In the genomic region with DNA sequence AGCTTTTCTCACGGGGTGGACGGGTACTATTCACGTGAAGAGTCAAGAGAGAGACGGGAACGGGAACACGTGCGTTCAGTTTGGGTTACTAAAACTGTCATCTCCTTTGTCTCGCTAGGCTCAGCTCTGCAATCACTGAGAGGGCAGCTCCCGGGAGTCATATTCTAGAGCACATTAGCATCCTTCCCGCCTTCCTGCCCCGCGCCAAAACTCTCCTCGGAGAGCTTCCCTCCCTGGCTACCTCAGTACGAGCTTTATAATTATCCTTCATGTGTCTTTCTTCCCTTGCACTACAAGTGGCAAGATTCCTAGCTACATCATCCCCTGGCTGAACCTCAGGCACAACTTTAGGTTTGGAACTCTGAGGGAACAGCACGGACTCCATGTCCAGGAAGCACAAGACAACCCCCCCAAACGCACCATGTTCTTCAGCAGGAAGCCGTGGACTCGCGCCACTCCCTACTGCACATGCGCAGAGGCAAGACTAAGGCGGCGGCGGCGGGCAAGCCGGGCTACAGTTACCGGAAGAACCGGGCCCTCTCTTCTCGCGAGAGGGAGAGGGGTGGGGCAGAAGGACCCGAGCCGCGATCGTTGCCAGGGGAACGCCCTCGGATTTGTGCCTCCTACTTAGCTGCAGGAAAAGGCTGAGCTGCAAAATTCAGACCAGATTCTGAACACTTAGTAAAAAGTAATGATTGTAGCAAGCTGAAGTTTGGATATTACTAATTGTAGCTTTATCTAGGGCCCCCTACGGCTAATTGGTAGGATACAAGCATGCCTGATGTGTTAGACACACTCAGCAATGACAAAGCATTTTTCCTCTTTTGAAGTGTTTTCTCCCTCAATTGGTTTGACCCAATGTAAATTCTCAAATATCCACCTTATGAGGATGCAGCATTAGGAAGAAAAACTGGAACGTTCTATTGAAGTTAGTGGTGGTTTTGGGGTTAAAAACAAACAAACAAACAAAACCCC, we compare ENCODE assay signal across 7 mouse cellular contexts. TPM values are rescaled to one million over a fixed set of nuclear protein-coding genes. Genes with fewer than 3 reads are reported as not detected.
A peak's percentile ranks its signal among the peaks of the same experiment; 100 is the strongest.
DNase-seq lines count a peak whose midpoint lies in the region; ATAC-seq lines count a peak whose summit lies in the region.

A gene (minus strand): TSS at position 519 of the 975 bp plus-strand sequence.
A gene (plus strand): TSS at position 585 of the 975 bp plus-strand sequence.

- H3K36me3 ChIP-seq in intestine, embryonic 16.5 days (ENCODE audit: control insufficient read depth, insufficient read depth, low read length): peaks cover 5% of the 10 kb centered on the region; the same call in 1 of the 2 replicates
- H3K36me3 ChIP-seq in midbrain, embryonic 11.5 days (ENCODE audit: control insufficient read depth, insufficient read depth, low read length): 0 out of 2 replicates have a peak, but pooled peaks cover 4% of the 10 kb centered on the region

- intact Hi-C loops in left cerebral cortex, postnatal 36 days (cut with DNase I): no loop called here

- ATAC-seq in intestine, embryonic 16.5 days: peak; percentile 99
- peak; percentile 98 for ATAC-seq in midbrain, embryonic 11.5 days (ENCODE audit: low FRiP score)

- no peaks in the 10 kb centered on the region for H3K9me3 ChIP-seq in intestine, embryonic 16.5 days (ENCODE audit: control insufficient read depth, low read length)
- H3K9me3 ChIP-seq in midbrain, embryonic 11.5 days (ENCODE audit: control insufficient read depth, low read length): no peaks in the 10 kb centered on the region

- peak within 1 kb of the TSS; percentile 97 for H3K27ac ChIP-seq in intestine, embryonic 16.5 days (ENCODE audit: low read length)
- H3K27ac ChIP-seq in midbrain, embryonic 11.5 days (ENCODE audit: low read depth, low read length): peak within 1 kb of the TSS; percentile 93

- peak within 1 kb of the TSS; percentile 62 for H3K4me2 ChIP-seq in intestine, embryonic 16.5 days (ENCODE audit: low read depth, low read length)
- H3K4me2 ChIP-seq in midbrain, embryonic 11.5 days: peak within 1 kb of the TSS; percentile 67

- peak within 1 kb of the TSS; percentile 67 for H3K4me3 ChIP-seq in intestine, embryonic 16.5 days (ENCODE audit: low read length)
- peak within 1 kb of the TSS; percentile 51 for H3K4me3 ChIP-seq in midbrain, embryonic 11.5 days (ENCODE audit: low read depth, low read length)

- no peaks in the 10 kb centered on the region for H3K27me3 ChIP-seq in intestine, embryonic 16.5 days (replicated peaks; ENCODE audit: control insufficient read depth, insufficient read depth, low read length)
- no peaks in the 10 kb centered on the region for H3K27me3 ChIP-seq in midbrain, embryonic 11.5 days (ENCODE audit: control insufficient read depth, insufficient read depth, low read length)

- H3K9ac ChIP-seq in intestine, embryonic 16.5 days (ENCODE audit: low read depth, low read length): peak within 1 kb of the TSS; percentile 84
- H3K9ac ChIP-seq in midbrain, embryonic 11.5 days (ENCODE audit: low read length): peak within 1 kb of the TSS; percentile 86

- WGBS in intestine, embryonic 16.5 days: 0% methylated on average over 37 of the region's 37 CpGs
- WGBS in midbrain, embryonic 11.5 days: under 1% methylated on average over 37 of the region's 37 CpGs

- peak; percentile 99 for DNase-seq in adrenal gland, adult 8-10 months
- peak; percentile 99 for DNase-seq in embryo, embryonic 9.5 days (ENCODE audit: extremely low spot score)
- DNase-seq in gastrocnemius, postnatal 4 days (ENCODE audit: low spot score in 2 of 2): peak; percentile 99 to 100
- DNase-seq in left cerebral cortex, postnatal 36 days (ENCODE audit: low spot score in 2 of 2): peak; percentile 99
- peak; percentile 99 for DNase-seq in midbrain, embryonic 11.5 days (ENCODE audit: low spot score, missing footprints)
- DNase-seq in skeletal muscle tissue, adult 2 months (ENCODE audit: low read depth, low spot score): peak; percentile 99

- peaks cover 9% of the 10 kb centered on the region for H3K4me1 ChIP-seq in intestine, embryonic 16.5 days (ENCODE audit: control insufficient read depth, insufficient read depth, low read length)
- peaks cover 13% of the 10 kb centered on the region for H3K4me1 ChIP-seq in midbrain, embryonic 11.5 days (ENCODE audit: control insufficient read depth, insufficient read depth, low read length)

RNA-seq across cellular contexts. Expression of the first gene that starts in this region (rescaled TPM):
- total RNA-seq in adrenal gland, adult 8-10 months (2022): 10 to 100 TPM; 24.4 to 32.6 (median 28.6) TPM
- total RNA-seq in gastrocnemius, postnatal 4 days (2021): 10 to 100 TPM; 15.7 to 16.4 TPM
- 33.0 and 34.0 TPM in 2 replicates for polyA plus RNA-seq in intestine, embryonic 16.5 days (2015; fragmentation: Nextera tagmentation; extraction: Ambion mirVana)
- 10 to 100 TPM; 19.1 to 20.7 TPM for total RNA-seq in left cerebral cortex, postnatal 36 days (2021)
- polyA plus RNA-seq in midbrain, embryonic 11.5 days (2014; fragmentation: Nextera tagmentation; extraction: Ambion mirVana): 46.0 and 58.1 TPM in 2 replicates

RNA-seq across cellular contexts. Expression of the second gene that starts in this region (rescaled TPM):
- total RNA-seq in adrenal gland, adult 8-10 months (2022): under 1 TPM in 3 of 4 experiments, not detected in 1; 0.24 to 0.92 (median 0.35) TPM
- under 1 TPM; 0.49 to 0.74 TPM for total RNA-seq in gastrocnemius, postnatal 4 days (2021)
- not detected in 2 replicates for polyA plus RNA-seq in intestine, embryonic 16.5 days (2015; fragmentation: Nextera tagmentation; extraction: Ambion mirVana)
- under 1 TPM; 0.84 to 0.94 TPM for total RNA-seq in left cerebral cortex, postnatal 36 days (2021)
- polyA plus RNA-seq in midbrain, embryonic 11.5 days (2014; fragmentation: Nextera tagmentation; extraction: Ambion mirVana): 0.49 and 0.68 TPM in 2 replicates

Comparison
In these comparisons a context has a peak if more than half of its experiments do, and no peak if none do; other contexts are left out.
1. Peak in every context shown above with its lines: DNase-seq, ATAC-seq, H3K4me3 ChIP-seq and H3K27ac ChIP-seq.